Mouse (Mus musculus) right cerebral cortex, postnatal 14 days (tissue): ENCODE measurements around the gene 4930412O13Rik.

Experiments used
- DNase-seq: peaks from one replicate; pipeline ENCODE4 v3.0.0; 2022

4930412O13Rik gene

DNA sequence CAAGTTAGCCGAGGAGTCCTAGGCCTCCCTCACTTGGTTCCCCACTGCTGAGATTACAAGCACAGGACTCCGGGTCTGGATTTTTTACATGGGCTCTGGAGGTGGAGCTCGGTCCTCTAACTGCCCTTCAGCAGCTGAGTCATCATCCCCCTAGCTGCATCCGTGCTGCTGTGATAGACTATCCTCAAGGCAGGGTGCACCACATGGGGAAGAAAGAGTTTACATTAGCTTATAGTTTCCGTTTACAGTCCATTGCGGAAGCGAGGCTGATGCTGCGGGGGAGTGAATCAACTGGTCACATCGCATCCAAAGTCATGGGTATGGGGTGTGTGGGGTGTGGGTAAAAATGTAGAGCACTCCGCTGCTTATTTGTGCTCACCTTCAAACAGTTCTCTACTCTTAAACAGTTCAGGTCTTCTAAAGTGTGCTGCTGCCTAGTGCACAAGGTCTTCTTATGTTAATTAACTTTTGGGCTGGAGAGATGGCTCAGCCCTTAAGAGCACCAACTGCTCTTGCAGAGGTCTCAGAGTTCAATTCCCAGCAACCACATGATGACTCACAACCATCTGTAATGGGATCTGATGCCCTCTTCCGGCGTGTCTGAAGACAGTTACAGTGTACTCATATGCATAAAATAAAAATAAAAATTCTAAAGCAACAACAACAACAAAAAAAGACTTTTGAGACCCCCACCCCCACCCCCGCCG lies 23.0 kb downstream of the 4930412O13Rik start:
- DNase-seq: no peak

DNA sequence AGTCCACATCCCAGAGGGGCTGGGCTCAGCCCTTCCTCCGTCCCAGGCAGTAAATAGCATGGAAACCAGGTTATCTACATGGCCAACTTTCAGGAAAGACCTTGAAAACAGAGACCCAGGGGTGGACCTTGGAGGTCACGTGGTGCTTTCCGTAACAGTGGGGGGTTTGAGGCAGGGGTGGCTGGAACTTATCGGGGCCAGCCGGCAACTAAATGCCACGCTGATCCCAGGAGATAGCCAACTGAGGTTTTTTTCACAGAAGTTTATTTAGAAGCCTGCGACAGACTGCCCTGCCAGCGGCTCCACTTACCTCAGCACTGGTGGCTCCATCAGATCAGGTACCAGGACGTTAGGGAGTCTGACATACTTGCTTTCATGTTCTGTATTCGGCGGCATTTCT lies 24.9 kb downstream of the 4930412O13Rik start:
- no peak for DNase-seq

DNA sequence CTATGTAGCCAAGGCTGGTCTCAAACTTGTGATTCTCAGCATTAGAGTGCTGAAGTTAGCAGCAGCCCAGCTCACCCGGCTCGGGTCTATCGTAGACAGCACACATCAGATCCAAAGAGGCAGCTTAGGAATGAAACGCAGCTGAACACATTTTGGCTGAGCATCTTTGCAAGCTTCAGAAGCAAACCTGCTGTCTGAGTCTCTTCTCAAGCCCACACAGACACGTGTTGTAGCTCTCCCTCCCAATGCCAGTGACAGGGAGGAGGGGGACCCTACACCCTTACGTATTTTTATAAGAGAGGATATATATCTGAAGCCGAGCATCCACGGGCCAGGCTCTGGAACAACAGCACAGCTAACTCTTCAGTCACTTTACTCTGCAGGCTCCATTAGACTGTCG lies 36.5 kb downstream of the 4930412O13Rik start:
- no peak for DNase-seq

DNA sequence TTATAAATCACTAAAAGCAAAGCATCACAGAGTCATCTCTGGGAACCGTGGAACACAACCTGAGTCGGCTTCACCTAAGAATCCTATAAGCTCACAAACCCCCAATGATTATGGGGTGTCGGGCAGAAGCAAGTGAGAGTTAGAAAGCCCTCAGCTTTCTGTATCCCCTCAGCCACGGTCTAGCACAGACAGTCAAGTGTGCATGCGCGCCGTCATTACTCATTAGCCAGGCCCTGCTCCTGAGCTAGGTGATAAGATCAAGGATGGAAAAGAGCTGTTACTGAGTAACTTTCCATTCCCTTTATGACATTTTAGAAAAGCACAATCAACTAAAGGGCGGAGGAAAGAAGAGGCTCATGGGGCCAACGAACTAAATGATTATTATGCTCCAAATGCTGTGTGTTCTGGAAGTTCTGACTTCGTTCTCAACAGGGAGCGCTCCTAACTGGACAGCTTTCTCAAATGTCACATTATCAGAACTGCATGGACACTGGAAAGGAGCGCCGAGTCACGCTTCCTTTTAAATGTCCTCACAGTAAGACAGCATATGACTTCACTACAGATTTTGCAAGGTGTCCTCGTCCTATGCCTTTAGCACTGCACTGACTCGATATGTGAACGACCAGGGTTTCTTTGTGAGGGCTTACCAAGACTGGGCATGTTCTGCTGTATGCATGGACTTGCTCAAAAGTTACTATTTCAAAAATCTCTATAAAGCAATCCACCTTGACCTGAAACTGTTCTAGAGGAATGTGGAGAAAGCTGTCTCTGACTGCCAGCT lies 37.8 kb downstream of the 4930412O13Rik start:
- no peak for DNase-seq

DNA sequence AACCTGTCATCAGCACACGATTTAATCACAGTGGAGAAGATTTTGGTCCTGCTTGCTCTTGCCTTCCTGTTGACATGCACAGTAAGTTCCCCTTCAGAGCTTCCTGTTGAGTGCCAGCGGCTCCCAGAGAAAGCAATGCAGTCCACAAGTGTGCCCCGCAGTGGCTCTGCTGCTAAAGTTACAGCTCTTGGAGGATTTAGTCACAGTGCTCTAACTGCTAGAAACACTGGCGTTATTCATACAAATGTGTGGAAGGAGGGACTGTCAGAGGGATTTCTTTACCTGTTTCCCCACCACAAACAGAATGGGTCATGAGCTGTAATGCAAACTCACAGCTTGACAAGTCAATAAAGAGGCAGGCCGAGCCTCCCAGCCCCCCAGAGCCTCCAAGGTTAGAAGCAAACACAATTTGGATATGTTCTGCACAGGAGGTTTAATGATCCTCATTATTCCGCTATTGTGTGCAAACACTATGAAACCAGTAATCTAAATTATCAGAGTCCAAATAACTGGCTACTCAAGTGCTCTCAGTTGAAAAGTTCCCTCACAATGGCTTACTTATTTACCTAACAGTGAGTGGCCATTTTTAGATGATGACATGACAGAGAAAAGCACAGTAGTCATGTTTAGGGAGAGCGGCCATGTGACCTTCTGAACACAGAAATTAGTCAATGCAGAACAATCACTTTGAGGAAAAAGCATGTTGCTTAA lies 45.3 kb downstream of the 4930412O13Rik start:
- DNase-seq: no peak

DNA sequence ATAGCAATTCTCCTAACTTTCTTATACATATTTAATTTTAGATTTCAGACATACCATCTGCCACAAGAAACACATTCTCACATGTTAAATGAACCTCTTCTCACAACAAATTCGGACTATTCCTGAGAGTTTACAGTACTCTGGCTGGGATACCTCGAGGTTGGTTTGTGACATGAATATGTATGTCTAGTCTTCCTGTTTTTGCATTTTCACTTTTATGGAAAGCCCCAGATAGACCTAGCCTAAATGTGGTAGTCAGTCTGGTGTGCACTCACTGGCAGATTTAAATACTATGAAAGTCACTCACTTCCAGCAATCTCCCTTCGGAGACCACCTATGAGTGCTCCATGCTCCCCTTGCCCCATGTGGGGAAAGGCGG lies 45.8 kb downstream of the 4930412O13Rik start:
- DNase-seq: no peak
